Mouse (Mus musculus) kidney, adult 2 months (tissue): ENCODE measurements around the gene Col5a1. TPM values are rescaled to one million over a fixed set of nuclear protein-coding genes. Genes with fewer than 3 reads are reported as not detected.

Experiments
- DNase-seq: peaks from one replicate; pipeline ENCODE4 v3.0.0; 2021
- H3K27ac ChIP-seq: fragments of 200-500 bp; 2 replicates; pipeline ENCODE4 v1.5.1; 2012; ENCODE audit warnings: low read depth, low read length, control low read depth, inconsistent platforms; ENCODE audit not compliant: insufficient read depth
- H3K27me3 ChIP-seq: fragments of 200-500 bp; replicated peaks from 2 replicates; pipeline ENCODE4 v1.6.1; 2012; ENCODE audit warnings: mild to moderate bottlenecking, moderate library complexity, low read length, inconsistent platforms; ENCODE audit not compliant: control insufficient read depth, insufficient read depth
- H3K36me3 ChIP-seq: fragments of 200-500 bp; 2 replicates; pipeline ENCODE4 v1.6.1; 2012; ENCODE audit warnings: mild to moderate bottlenecking, moderate library complexity, low read length, inconsistent platforms; ENCODE audit not compliant: control insufficient read depth, insufficient read depth
- H3K4me1 ChIP-seq: fragments of 200-500 bp; 2 replicates; pipeline ENCODE4 v1.6.1; 2011; ENCODE audit warnings: low read length; ENCODE audit not compliant: control insufficient read depth, insufficient read depth
- H3K4me3 ChIP-seq: fragments of 200-500 bp; 2 replicates; pipeline ENCODE4 v1.5.1; 2011; ENCODE audit warnings: mild to moderate bottlenecking, low read depth, low read length, control low read depth; ENCODE audit not compliant: insufficient read depth
- CTCF ChIP-seq: fragments of 200-500 bp; conservative IDR thresholded peaks from 2 replicates; pipeline ENCODE4 v1.5.1; 2011; ENCODE audit warnings: low read depth, mild to moderate bottlenecking, control low read depth, low read length, moderate library complexity, mixed read lengths; ENCODE audit not compliant: insufficient read depth, insufficient read length
- POLR2A ChIP-seq: fragments of 200-500 bp; IDR thresholded peaks from one replicate; pipeline ENCODE4 v1.6.1; 2011; ENCODE audit warnings: low read depth, low read length, control low read depth
- WGBS: fragments of 180-500 bp; shearing (Covaris S2); methylation state at CpG from one replicate; pipeline ENCODE4 v1.1.7; 2018; 5-methylcytosine and 5-hydroxymethylcytosine counted together
- polyA plus RNA-seq: library from polyadenylated mRNA; depleted of rRNA; stranded (reverse); fragments of >200 nt; gene quantifications from 2 replicates; pipeline ENCODE4 v1.2.3, GENCODE M21; 2012; rRNA removed

Gene Col5a1
- polyA plus RNA-seq, 1 experiment, result 7.5 TPM

DNA sequence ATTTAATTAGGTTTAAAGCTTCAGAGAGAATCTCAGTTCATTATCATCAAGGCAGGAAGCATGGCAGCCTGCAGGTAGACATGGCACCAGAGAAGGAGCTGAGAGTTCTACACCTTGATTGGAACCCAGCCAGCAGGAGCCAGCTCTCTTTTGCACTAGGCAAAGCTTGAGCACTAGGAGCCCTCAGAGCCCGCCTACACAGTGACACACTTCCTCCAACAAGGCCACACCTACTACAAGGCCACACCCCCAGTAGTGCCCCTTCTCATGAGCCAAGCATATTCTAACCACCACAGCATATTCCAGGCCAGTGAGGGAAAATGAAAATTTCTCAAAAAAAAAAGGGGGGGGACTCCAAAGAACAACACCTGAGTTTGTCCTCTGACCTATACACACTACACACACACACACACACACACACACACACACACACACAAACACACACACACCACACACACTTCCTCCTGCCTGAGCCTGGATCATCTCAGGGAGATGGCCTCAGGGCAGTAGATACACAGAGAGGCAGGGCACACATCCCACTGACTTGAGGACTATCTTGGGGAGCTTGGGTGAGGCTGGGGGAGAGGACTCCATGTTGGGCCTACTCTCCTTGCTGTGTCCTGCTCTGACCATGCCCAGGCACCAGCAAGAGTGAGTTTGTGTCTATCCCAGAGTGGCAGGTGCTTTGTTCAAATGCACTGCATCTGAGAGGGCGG, 181.8 kb downstream of the Col5a1 start:
- H3K27me3 ChIP-seq, result no peaks in the 10 kb centered on the region
- no peaks in the 10 kb centered on the region for H3K36me3 ChIP-seq
- no peaks in the 10 kb centered on the region; the same call in 1 of the 2 replicates for H3K4me1 ChIP-seq
- 94% methylated on average over 2 of the region's 2 CpGs for whole genome bisulfite sequencing
- DNase-seq, result no peak
- H3K27ac ChIP-seq, result no peak overlapping the region
- no peak overlapping the region for H3K4me3 ChIP-seq
- TF ChIP-seq POLR2A (no peak), CTCF (no peak)

DNA sequence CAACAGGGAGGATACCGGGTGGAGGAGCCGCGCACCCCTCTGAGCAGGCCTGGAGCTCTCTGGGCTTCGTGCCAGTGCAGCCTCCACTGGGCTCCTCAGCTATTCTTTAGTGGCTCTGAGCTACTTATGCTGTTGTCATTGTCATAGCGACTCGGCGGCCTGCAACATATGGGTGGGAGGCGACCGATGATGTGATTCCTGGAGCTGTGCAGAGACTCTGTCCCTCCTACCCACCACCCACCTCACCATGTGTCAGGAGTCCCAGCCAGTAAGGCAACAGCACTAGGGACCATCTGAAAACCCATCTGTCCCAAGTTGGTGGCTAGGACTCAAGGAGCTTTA, 182.3 kb downstream of the Col5a1 start:
- no peak overlapping the region for H3K4me3 ChIP-seq

DNA sequence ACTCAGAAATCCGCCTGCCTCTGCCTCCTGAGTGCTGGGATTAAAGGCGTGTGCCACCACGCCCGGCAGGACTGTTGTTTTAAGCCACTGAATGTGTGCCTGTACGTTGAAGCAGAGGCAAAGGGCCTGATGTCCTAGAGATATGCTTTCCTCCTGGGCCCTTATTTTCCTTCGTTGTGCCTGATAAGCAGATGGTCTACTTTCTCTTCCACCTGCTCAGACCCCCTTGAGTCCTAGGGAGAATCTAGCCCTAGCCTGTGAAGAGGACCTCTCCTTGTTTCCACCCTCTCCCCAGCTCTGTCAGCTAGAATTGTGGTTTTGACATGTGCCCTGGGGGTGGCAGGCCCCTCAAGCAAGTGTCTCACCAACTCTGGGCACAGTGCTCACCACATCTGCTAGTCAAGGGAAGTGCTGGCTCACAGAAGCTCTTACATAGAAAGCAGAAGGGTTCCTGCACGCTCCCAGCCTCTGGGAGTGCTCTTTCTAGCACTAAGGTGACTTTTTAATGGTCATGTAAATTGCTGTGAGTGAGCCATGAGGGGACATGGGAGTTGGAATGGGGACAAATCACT, 189.5 kb downstream of the Col5a1 start:
- WGBS, result 81% methylated on average over 7 of the region's 7 CpGs
- Histone ChIP-seq H3K36me3 (no peaks in the 10 kb centered on the region), H3K4me3 (no peak overlapping the region), H3K27me3 (no peaks in the 10 kb centered on the region), H3K27ac (no peak overlapping the region), H3K4me1 (no peaks in the 10 kb centered on the region)
- TF ChIP-seq CTCF, result no peak
- TF ChIP-seq POLR2A, result no peak
- DNase-seq, result no peak

More for the DNA sequence above, 182.3 kb downstream of the Col5a1 start:
- no peak for TF ChIP-seq POLR2A
- no peak for TF ChIP-seq CTCF
- 87% methylated on average over 9 of the region's 9 CpGs for WGBS
- Histone ChIP-seq H3K27me3 (no peaks in the 10 kb centered on the region), H3K36me3 (no peaks in the 10 kb centered on the region), H3K4me1 (no peaks in the 10 kb centered on the region; the same call in 1 of the 2 replicates), H3K27ac (no peak overlapping the region)
- no peak for DNase-seq

GRCm38 (mm10) chr2:28084768-28085167, 198.5 kb downstream of the Col5a1 start, which contains the start of gene Fcnb:
Gene Fcnb, minus strand, starts transcription at chr2:28084885.
- Histone ChIP-seq H3K4me1 (no peaks in the 10 kb centered on the region), H3K36me3 (no peaks in the 10 kb centered on the region), H3K27me3 (no peaks in the 10 kb centered on the region), H3K27ac (no peak within 1 kb of the TSS), H3K4me3 (no peak within 1 kb of the TSS)
- WGBS, result 87% methylated on average over 3 of the region's 3 CpGs
- no peak for DNase-seq
- TF ChIP-seq POLR2A (no peak), CTCF (no peak)

GRCm38 (mm10) chr2:28086112-28086511, 199.9 kb downstream of the Col5a1 start:
- DNase-seq, result no peak
- TF ChIP-seq POLR2A, result no peak
- no peak for TF ChIP-seq CTCF
- Histone ChIP-seq H3K36me3 (no peaks in the 10 kb centered on the region), H3K4me1 (no peaks in the 10 kb centered on the region), H3K27ac (no peak overlapping the region), H3K27me3 (no peaks in the 10 kb centered on the region), H3K4me3 (no peak overlapping the region)
- 86% methylated on average over 10 of the region's 10 CpGs for WGBS

DNA sequence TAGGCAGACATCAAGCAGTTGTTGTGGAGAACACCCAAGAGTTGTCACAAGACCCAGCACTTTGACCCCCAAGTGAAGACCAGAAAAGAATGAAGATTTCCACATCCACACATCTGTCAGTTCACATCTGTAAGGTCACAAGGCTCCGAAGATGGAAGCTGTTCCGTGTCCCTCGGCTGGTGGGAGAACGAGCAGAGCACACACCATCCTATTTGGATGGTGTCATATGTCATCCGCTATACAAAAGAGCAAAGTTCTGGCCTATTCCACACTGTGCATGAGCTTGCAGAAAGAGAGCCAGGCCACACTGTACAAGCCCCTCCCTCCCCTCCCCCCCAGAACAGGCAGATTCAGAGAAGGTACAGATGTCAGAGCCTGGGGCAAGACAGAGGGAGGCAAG, 202.9 kb downstream of the Col5a1 start:
- Histone ChIP-seq H3K27me3 (no peaks in the 10 kb centered on the region), H3K36me3 (no peaks in the 10 kb centered on the region), H3K4me1 (no peaks in the 10 kb centered on the region), H3K4me3 (no peak overlapping the region), H3K27ac (no peak overlapping the region)
- DNase-seq, result no peak
- TF ChIP-seq CTCF (no peak), POLR2A (no peak)
- 58% methylated on average over 5 of the region's 5 CpGs for WGBS

Other genes with a start within 250 kb of the Col5a1 start
- gene Rxra, start 210.0 kb upstream of the Col5a1 start, polyA plus RNA-seq, result 94.8 and 107 TPM in 2 replicates
- gene Fcnb, start 198.5 kb downstream of the Col5a1 start, polyA plus RNA-seq, result not detected in 2 replicates